Mouse (Mus musculus) hindbrain, embryonic 15.5 days (tissue): ENCODE data around the gene Nup93. TPM values are rescaled to one million over a fixed set of nuclear protein-coding genes. Genes with fewer than 3 reads are reported as not detected.

Source experiments
- ATAC-seq: fragments of 200-750 bp; cut with Nextera tagmentation; 2 replicates; pipeline ENCODE4 v1.8.0; 2017; ENCODE audit warnings: low read depth, moderate number of reproducible peaks, moderate TSS enrichment; ENCODE audit not compliant: low FRiP score
- H3K27ac ChIP-seq: fragments of 300-500 bp; sonication (generic); replicated peaks from 2 replicates; pipeline ENCODE4 v1.5.1; 2015; ENCODE audit warnings: mild to moderate bottlenecking, inconsistent platforms
- H3K27me3 ChIP-seq: fragments of 300-500 bp; sonication (generic); 2 replicates; pipeline ENCODE4 v1.6.1; 2015; ENCODE audit warnings: control low read depth, inconsistent platforms
- H3K36me3 ChIP-seq: fragments of 300-500 bp; sonication (generic); 2 replicates; pipeline ENCODE4 v1.6.1; 2015; ENCODE audit warnings: control low read depth, inconsistent platforms
- H3K4me1 ChIP-seq: fragments of 300-500 bp; sonication (generic); replicated peaks from 2 replicates; pipeline ENCODE4 v1.6.1; 2015; ENCODE audit warnings: control low read depth, inconsistent platforms
- H3K4me2 ChIP-seq: fragments of 300-500 bp; sonication (generic); 2 replicates; pipeline ENCODE4 v1.6.1; 2015; ENCODE audit warnings: moderate library complexity, mild to moderate bottlenecking, inconsistent platforms
- H3K4me3 ChIP-seq: fragments of 300-500 bp; sonication (generic); 2 replicates; pipeline ENCODE4 v1.5.1; 2015; ENCODE audit warnings: mild to moderate bottlenecking, inconsistent platforms
- H3K9ac ChIP-seq: fragments of 300-500 bp; sonication (generic); 2 replicates; pipeline ENCODE4 v1.6.1; 2015; ENCODE audit warnings: inconsistent platforms
- H3K9me3 ChIP-seq: fragments of 300-500 bp; sonication (generic); 2 replicates; pipeline ENCODE4 v1.6.1; 2016; ENCODE audit warnings: control low read depth, inconsistent platforms
- WGBS: fragments of 180-500 bp; shearing (Covaris S2); methylation state at CpG from one replicate; pipeline ENCODE4 v1.1.7; 2015; 5-methylcytosine and 5-hydroxymethylcytosine counted together
- microRNA counts: library from miRNA; unstranded; fragments of <30 nt; microRNA quantifications from one replicate; lab custom pipeline; 2016
- microRNA-seq: library from miRNA; unstranded; fragments of <30 nt; microRNA quantifications from one replicate; pipeline ENCODE4, GENCODE M21; 2016
- polyA plus RNA-seq: library from polyadenylated mRNA; unstranded; fragments of >200 nt; fragmentation: Nextera tagmentation; extraction: Ambion mirVana; gene quantifications from 2 replicates; pipeline ENCODE4 v1.2.1, GENCODE M21; 2015

Gene Nup93
- polyA plus RNA-seq, 1 experiment from 2014 or later: 58.9 TPM

- ATAC-seq: no peak
- 84% methylated on average over 6 of the region's 6 CpGs for whole genome bisulfite sequencing
- no peaks in the 10 kb centered on the region for H3K27me3 ChIP-seq
- no peak overlapping the region for H3K9ac ChIP-seq
- H3K4me3 ChIP-seq: no peak overlapping the region
- H3K36me3 ChIP-seq: no peaks in the 10 kb centered on the region
- no peaks in the 10 kb centered on the region for H3K9me3 ChIP-seq
- H3K4me1 ChIP-seq: 0 out of 2 replicates have a peak, but pooled peaks cover 3% of the 10 kb centered on the region
- no peak overlapping the region for H3K4me2 ChIP-seq
- H3K27ac ChIP-seq: no peak overlapping the region
Measured at GRCm38 (mm10) chr8:94361774-94362431, 147.5 kb downstream of the Nup93 start.

GRCm38 (mm10) chr8:94362607-94363239 lies 148.4 kb downstream of the Nup93 start:
- no peaks in the 10 kb centered on the region for H3K27me3 ChIP-seq
- no peak overlapping the region for H3K4me2 ChIP-seq
- no peak overlapping the region for H3K9ac ChIP-seq
- H3K27ac ChIP-seq: no peak overlapping the region
- 82% methylated on average over 7 of the region's 7 CpGs for WGBS
- H3K36me3 ChIP-seq: no peaks in the 10 kb centered on the region
- ATAC-seq: no peak
- 0 out of 2 replicates have a peak, but pooled peaks cover 3% of the 10 kb centered on the region for H3K4me1 ChIP-seq
- H3K9me3 ChIP-seq: no peaks in the 10 kb centered on the region
- H3K4me3 ChIP-seq: no peak overlapping the region

- WGBS: 57% methylated on average over 4 of the region's 4 CpGs
- no peak for ATAC-seq
Measured at GRCm38 (mm10) chr8:94363288-94363688, 148.9 kb downstream of the Nup93 start.

GRCm38 (mm10) chr8:94363906-94364305 lies 149.5 kb downstream of the Nup93 start:
- WGBS: 79% methylated on average over 2 of the region's 2 CpGs
- Histone ChIP-seq H3K4me3 (no peak overlapping the region), H3K27me3 (no peaks in the 10 kb centered on the region), H3K27ac (no peak overlapping the region), H3K36me3 (no peaks in the 10 kb centered on the region), H3K9me3 (no peaks in the 10 kb centered on the region), H3K4me2 (no peak overlapping the region), H3K4me1 (0 out of 2 replicates have a peak, but pooled peaks cover 3% of the 10 kb centered on the region), H3K9ac (no peak overlapping the region)
- no peak for ATAC-seq

More at GRCm38 (mm10) chr8:94363288-94363688, 148.9 kb downstream of the Nup93 start:
- Histone ChIP-seq H3K4me2 (no peak overlapping the region), H3K27ac (no peak overlapping the region), H3K27me3 (no peaks in the 10 kb centered on the region), H3K36me3 (no peaks in the 10 kb centered on the region), H3K4me3 (no peak overlapping the region), H3K9me3 (no peaks in the 10 kb centered on the region), H3K4me1 (0 out of 2 replicates have a peak, but pooled peaks cover 3% of the 10 kb centered on the region), H3K9ac (no peak overlapping the region)

- Histone ChIP-seq H3K27ac (no peak overlapping the region), H3K27me3 (no peaks in the 10 kb centered on the region), H3K4me1 (0 out of 2 replicates have a peak, but pooled peaks cover 3% of the 10 kb centered on the region), H3K4me2 (no peak overlapping the region), H3K9me3 (no peaks in the 10 kb centered on the region), H3K4me3 (no peak overlapping the region), H3K9ac (no peak overlapping the region), H3K36me3 (no peaks in the 10 kb centered on the region)
- WGBS: 94% methylated on average over 6 of the region's 6 CpGs
- ATAC-seq: no peak
Measured at GRCm38 (mm10) chr8:94364686-94365312, 150.4 kb downstream of the Nup93 start.

- no peaks in the 10 kb centered on the region for H3K27me3 ChIP-seq
- 89% methylated on average over 9 of the region's 9 CpGs for WGBS
- H3K9ac ChIP-seq: no peak overlapping the region
- no peaks in the 10 kb centered on the region for H3K9me3 ChIP-seq
- H3K4me2 ChIP-seq: no peak overlapping the region
- no peak overlapping the region for H3K4me3 ChIP-seq
- H3K27ac ChIP-seq: no peak overlapping the region
- H3K36me3 ChIP-seq: no peaks in the 10 kb centered on the region
- H3K4me1 ChIP-seq: 0 out of 2 replicates have a peak, but pooled peaks cover 3% of the 10 kb centered on the region
- no peak for ATAC-seq
Measured at GRCm38 (mm10) chr8:94365410-94365981, 151.1 kb downstream of the Nup93 start.

MicroRNA genes within 50 kb of the gene (microRNA counts, 519-probe panel; counts per million panel counts)
- 3,550 counts per million, percentile 73 among the panel's probes with 10 or more counts for microRNA mmu-miR-138 (lab: Ali Mortazavi, UCI)

Small RNA genes lying within 50 kb of the gene (microRNA-seq; reads per million reads assigned to microRNA genes)
- gene Mir138-2: 830 reads per million, percentile 76 among the genes with 10 or more reads in this experiment

Other genes with a start within 250 kb of the Nup93 start
- gene Amfr, start 201.7 kb upstream of the Nup93 start, polyA plus RNA-seq: 76.0 and 84.9 TPM in 2 replicates
- gene Nudt21, start 177.5 kb upstream of the Nup93 start, polyA plus RNA-seq: 78.5 and 90.5 TPM in 2 replicates
- gene Ogfod1, start 177.4 kb upstream of the Nup93 start, polyA plus RNA-seq: 15.0 and 15.8 TPM in 2 replicates
- gene Bbs2, start 115.6 kb upstream of the Nup93 start, polyA plus RNA-seq: 20.1 and 20.8 TPM in 2 replicates
- gene Mt4, start 77.4 kb upstream of the Nup93 start, polyA plus RNA-seq: not detected in 2 replicates
- 211 and 230 TPM in 2 replicates for gene Mt3, start 62.0 kb upstream of the Nup93 start, polyA plus RNA-seq
- gene Mt2, start 41.9 kb upstream of the Nup93 start, polyA plus RNA-seq: 21.4 and 24.6 TPM in 2 replicates
- gene Mt1, start 35.5 kb upstream of the Nup93 start, polyA plus RNA-seq: 89.2 and 96.5 TPM in 2 replicates
- gene Slc12a3, start 114.6 kb downstream of the Nup93 start, polyA plus RNA-seq: 0.08 and 0.14 TPM in 2 replicates
- gene Herpud1, start 171.9 kb downstream of the Nup93 start, polyA plus RNA-seq: 72.2 and 73.2 TPM in 2 replicates
- 0.29 and 0.85 TPM in 2 replicates for gene Nlrc5, start 219.8 kb downstream of the Nup93 start, polyA plus RNA-seq